Mouse (Mus musculus) right cerebral cortex, postnatal 25 days (tissue): ENCODE results near the gene Cntnap4.
"Not testable (repeated sequence)": the region's sequence is repeated elsewhere in the genome, so short reads cannot be mapped to it uniquely, and the experiment has no call there.

Source experiments
- DNase-seq: peaks from one replicate; pipeline ENCODE4 v3.0.0; 2022

Cntnap4 gene

GRCm38 (mm10) chr8:112730583-112731432, 161.0 kb downstream of the Cntnap4 start:
- no peak for DNase-seq

- DNase-seq, result no peak
These were observed 165.7 kb downstream of the Cntnap4 start for GRCm38 (mm10) chr8:112735575-112735974.

GRCm38 (mm10) chr8:112743331-112743730, 173.5 kb downstream of the Cntnap4 start:
- no peak for DNase-seq

- DNase-seq, result no peak
These were observed 177.5 kb downstream of the Cntnap4 start for GRCm38 (mm10) chr8:112747296-112747695.

GRCm38 (mm10) chr8:112755171-112755570, 185.3 kb downstream of the Cntnap4 start:
- no peak for DNase-seq

- no peak for DNase-seq
These were observed 233.2 kb downstream of the Cntnap4 start for GRCm38 (mm10) chr8:112803058-112803457.

GRCm38 (mm10) chr8:112809382-112809781, 239.5 kb downstream of the Cntnap4 start:
- DNase-seq, result no peak

GRCm38 (mm10) chr8:112841057-112841456, 271.2 kb downstream of the Cntnap4 start:
- DNase-seq, result no peak

- not testable (repeated sequence) for DNase-seq
These were observed 279.7 kb downstream of the Cntnap4 start for GRCm38 (mm10) chr8:112849541-112849940.

- DNase-seq, result peak; percentile 79
These were observed 336.7 kb downstream of the Cntnap4 start for GRCm38 (mm10) chr8:112906458-112907112.

- DNase-seq, result no peak
These were observed 339.7 kb downstream of the Cntnap4 start for GRCm38 (mm10) chr8:112909527-112909926.

- no peak for DNase-seq
These were observed 341.6 kb downstream of the Cntnap4 start for GRCm38 (mm10) chr8:112911422-112911821.

GRCm38 (mm10) chr8:112922151-112922550, 352.3 kb downstream of the Cntnap4 start:
- DNase-seq, result no peak

- DNase-seq, result no peak
These were observed 352.9 kb downstream of the Cntnap4 start for GRCm38 (mm10) chr8:112922789-112923188.
